Mouse (Mus musculus) NIH3T3 (cell line): ENCODE data around the gene Ildr2.

Experiments
- DNase-seq: peaks from one replicate; pipeline ENCODE4 v3.0.0-alpha.2; 2012; ENCODE audit warnings: low read depth

The Ildr2 gene

GRCm38 (mm10) chr1:166283451-166283850 is 29.5 kb downstream of the Ildr2 start:
- DNase-seq = no peak

- no peak for DNase-seq
Measured at GRCm38 (mm10) chr1:166284390-166284789, 30.5 kb downstream of the Ildr2 start.

GRCm38 (mm10) chr1:166286231-166286630 is 32.3 kb downstream of the Ildr2 start:
- DNase-seq = no peak

- DNase-seq = no peak
Measured at GRCm38 (mm10) chr1:166290562-166290961, 36.6 kb downstream of the Ildr2 start.

- DNase-seq = no peak
Measured at GRCm38 (mm10) chr1:166293086-166293485, 39.1 kb downstream of the Ildr2 start.

GRCm38 (mm10) chr1:166295548-166295947 is 41.6 kb downstream of the Ildr2 start:
- DNase-seq = no peak

GRCm38 (mm10) chr1:166296371-166296770 is 42.4 kb downstream of the Ildr2 start:
- DNase-seq = no peak

GRCm38 (mm10) chr1:166296971-166297370 is 43.0 kb downstream of the Ildr2 start:
- peak; percentile 43 for DNase-seq

GRCm38 (mm10) chr1:166297499-166298111 is 43.7 kb downstream of the Ildr2 start:
- no peak for DNase-seq

GRCm38 (mm10) chr1:166298884-166299283 is 44.9 kb downstream of the Ildr2 start:
- no peak for DNase-seq

- no peak for DNase-seq
Measured at GRCm38 (mm10) chr1:166299821-166300220, 45.9 kb downstream of the Ildr2 start.

- DNase-seq = no peak
Measured at GRCm38 (mm10) chr1:166300526-166300925, 46.6 kb downstream of the Ildr2 start.

- no peak for DNase-seq
Measured at GRCm38 (mm10) chr1:166304352-166305240, 50.7 kb downstream of the Ildr2 start.

GRCm38 (mm10) chr1:166308471-166308850 is 54.5 kb downstream of the Ildr2 start:
- DNase-seq = no peak

GRCm38 (mm10) chr1:166308851-166309715 is 55.1 kb downstream of the Ildr2 start:
- no peak for DNase-seq

- DNase-seq = no peak
Measured at GRCm38 (mm10) chr1:166311151-166311550, 57.2 kb downstream of the Ildr2 start.

GRCm38 (mm10) chr1:166313637-166314036 is 59.7 kb downstream of the Ildr2 start:
- DNase-seq = no peak

GRCm38 (mm10) chr1:166315706-166316105 is 61.8 kb downstream of the Ildr2 start:
- DNase-seq = no peak

- peak; percentile 86 for DNase-seq
Measured at GRCm38 (mm10) chr1:166319132-166319698, 65.3 kb downstream of the Ildr2 start.

GRCm38 (mm10) chr1:166326421-166326820 is 72.5 kb downstream of the Ildr2 start:
- DNase-seq = no peak

- DNase-seq = no peak
Measured at GRCm38 (mm10) chr1:166330752-166331151, 76.8 kb downstream of the Ildr2 start.

- DNase-seq = peak; percentile 9
Measured at GRCm38 (mm10) chr1:166339110-166339509, 85.2 kb downstream of the Ildr2 start.
